Mouse (Mus musculus) urinary bladder, postnatal 14 days (tissue): Measurements from ENCODE around the gene Scarf1.

Experiments used
- DNase-seq: peaks from one replicate; pipeline ENCODE4 v3.0.0; 2021; ENCODE audit warnings: low spot score

Scarf1 gene

GRCm38 (mm10) chr11:75513336-75513735 is at the start of gene Scarf1:
TSS of gene Scarf1 (plus strand) at chr11:75513540.
- DNase-seq, result no peak

- no peak for DNase-seq
Observed at GRCm38 (mm10) chr11:75463624-75464023, 49.7 kb upstream of the Scarf1 start.

GRCm38 (mm10) chr11:75464417-75464816 is 48.9 kb upstream of the Scarf1 start:
- DNase-seq, result no peak

GRCm38 (mm10) chr11:75465051-75465450 is 48.3 kb upstream of the Scarf1 start:
- no peak for DNase-seq

GRCm38 (mm10) chr11:75466731-75467505 is 46.4 kb upstream of the Scarf1 start:
- no peak for DNase-seq

- peak; percentile 67 for DNase-seq
Observed at GRCm38 (mm10) chr11:75467512-75468215, 45.7 kb upstream of the Scarf1 start.

- no peak for DNase-seq
Observed at GRCm38 (mm10) chr11:75468410-75468809, 44.9 kb upstream of the Scarf1 start.

GRCm38 (mm10) chr11:75469261-75469660 is 44.1 kb upstream of the Scarf1 start:
- no peak for DNase-seq

GRCm38 (mm10) chr11:75470675-75471074 is 42.7 kb upstream of the Scarf1 start:
- no peak for DNase-seq

- no peak for DNase-seq
Observed at GRCm38 (mm10) chr11:75472469-75473081, 40.8 kb upstream of the Scarf1 start.

- DNase-seq, result no peak
Observed at GRCm38 (mm10) chr11:75473376-75473775, 40.0 kb upstream of the Scarf1 start.

GRCm38 (mm10) chr11:75486192-75486591 is 27.1 kb upstream of the Scarf1 start:
- no peak for DNase-seq

- DNase-seq, result peak; percentile 96
Observed at GRCm38 (mm10) chr11:75486601-75487285, 26.6 kb upstream of the Scarf1 start, which contains the start of gene Prpf8. TSS of gene Prpf8 (plus strand) at chr11:75486816.

GRCm38 (mm10) chr11:75487496-75487895 is 25.8 kb upstream of the Scarf1 start:
- no peak for DNase-seq

- no peak for DNase-seq
Observed at GRCm38 (mm10) chr11:75494296-75495049, 18.9 kb upstream of the Scarf1 start.

- no peak for DNase-seq
Observed at GRCm38 (mm10) chr11:75498126-75498525, 15.2 kb upstream of the Scarf1 start.

GRCm38 (mm10) chr11:75508162-75508561 is 5.2 kb upstream of the Scarf1 start:
- no peak for DNase-seq

- DNase-seq, result no peak
Observed at GRCm38 (mm10) chr11:75508904-75509303, 4.4 kb upstream of the Scarf1 start.

- DNase-seq, result peak; percentile 65
Observed at GRCm38 (mm10) chr11:75509741-75510626, 3.4 kb upstream of the Scarf1 start, which contains the start of gene Rilp. TSS of gene Rilp (plus strand) at chr11:75510094.

GRCm38 (mm10) chr11:75510627-75510993 is 2.7 kb upstream of the Scarf1 start:
- DNase-seq, result peak; percentile 95
